Mouse (Mus musculus): ENCODE results near the gene Olfm4.

- no peak for TF ChIP-seq CTCF (IDR thresholded peaks at IDR 0.05; ENCODE audit: borderline replicate concordance, insufficient read depth, low read length)
- TF ChIP-seq POLR2A (IDR thresholded peaks at IDR 0.05; ENCODE audit: low read depth, low read length): no peak
Measured at GRCm38 (mm10) chr14:80055725-80056124, 71.8 kb downstream of the Olfm4 start.
